Mouse (Mus musculus) spleen, adult 2 months (tissue): Measurements from ENCODE around the gene Thada.

ENCODE experiments used
- CTCF ChIP-seq: fragments of 200-500 bp; IDR thresholded peaks from 2 replicates; pipeline ENCODE4 v1.5.1; 2011; ENCODE audit warnings: mild to moderate bottlenecking, inconsistent platforms; ENCODE audit not compliant: insufficient read depth, insufficient read length, insufficient replicate concordance; ENCODE audit errors: extremely low read depth
- POLR2A ChIP-seq: fragments of 200-500 bp; IDR thresholded peaks from 2 replicates; pipeline ENCODE4 v1.6.1; 2011; ENCODE audit warnings: low read depth, low read length, inconsistent platforms

DNA sequence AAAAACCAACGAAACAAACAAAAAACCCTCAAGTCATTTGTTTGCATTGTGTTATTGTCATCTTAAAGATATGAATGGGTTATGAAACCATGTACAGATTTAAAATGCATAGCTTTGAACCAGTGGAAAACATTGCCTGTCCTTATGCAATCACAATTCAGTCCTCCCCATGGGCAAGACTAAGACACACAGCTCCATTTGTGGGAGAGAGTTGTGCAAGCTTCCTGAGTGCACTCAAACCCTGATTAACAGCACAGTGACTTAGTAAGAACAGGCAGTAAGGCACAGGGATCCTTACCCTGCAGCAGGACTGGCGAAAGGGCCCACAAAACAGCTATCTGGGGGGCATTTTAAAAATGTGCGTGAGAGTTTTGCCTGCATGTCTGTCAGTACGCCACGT lies 11.2 kb upstream of the Thada start:
- TF ChIP-seq POLR2A (no peak), CTCF (no peak)
